Mouse (Mus musculus): Measurements from ENCODE around the gene Dnajc28. TPM values are rescaled to one million over a fixed set of nuclear protein-coding genes. Genes with fewer than 3 reads are reported as not detected.

The Dnajc28 gene
- polyA plus RNA-seq, 1 experiment from 2014 or later = 5.3 TPM

- ATAC-seq (ENCODE audit: low FRiP score) = no peak
- 88% methylated on average over 4 of the region's 4 CpGs for WGBS
- H3K27me3 ChIP-seq = peaks cover 8% of the 10 kb centered on the region
- H3K36me3 ChIP-seq (replicated peaks) = no peaks in the 10 kb centered on the region
- no peak overlapping the region for H3K27ac ChIP-seq
- H3K9ac ChIP-seq = no peak overlapping the region
- H3K4me1 ChIP-seq = peaks cover 6% of the 10 kb centered on the region
- H3K4me2 ChIP-seq = no peak overlapping the region
- no peak overlapping the region for H3K4me3 ChIP-seq (replicated peaks)
- no peaks in the 10 kb centered on the region for H3K9me3 ChIP-seq
These were observed 17.7 kb downstream of the Dnajc28 start for GRCm38 (mm10) chr16:91601081-91601480.

- H3K9me3 ChIP-seq = no peaks in the 10 kb centered on the region
- H3K27ac ChIP-seq = no peak overlapping the region
- H3K9ac ChIP-seq = no peak overlapping the region
- H3K36me3 ChIP-seq (replicated peaks) = no peaks in the 10 kb centered on the region
- ATAC-seq (ENCODE audit: low FRiP score) = no peak
- no peak overlapping the region for H3K4me3 ChIP-seq (replicated peaks)
- H3K27me3 ChIP-seq = peaks cover 8% of the 10 kb centered on the region
- peaks cover 6% of the 10 kb centered on the region for H3K4me1 ChIP-seq
- no peak overlapping the region for H3K4me2 ChIP-seq
These were observed 19.6 kb downstream of the Dnajc28 start for GRCm38 (mm10) chr16:91599242-91599641.

- under 1% methylated on average over 34 of the region's 34 CpGs for WGBS
- H3K9ac ChIP-seq = peak within 1 kb of the TSS; percentile 84
- H3K27ac ChIP-seq = peak within 1 kb of the TSS; percentile 69
- H3K27me3 ChIP-seq = peaks cover 8% of the 10 kb centered on the region
- ATAC-seq (ENCODE audit: low FRiP score) = peak; percentile 100
- no peaks in the 10 kb centered on the region for H3K9me3 ChIP-seq
- peak within 1 kb of the TSS; percentile 88 for H3K4me2 ChIP-seq
- H3K4me1 ChIP-seq = peaks cover 6% of the 10 kb centered on the region
- H3K36me3 ChIP-seq (replicated peaks) = no peaks in the 10 kb centered on the region
- H3K4me3 ChIP-seq (replicated peaks) = peak within 1 kb of the TSS; percentile 82
These were observed 21.2 kb downstream of the Dnajc28 start, which contains the start of gene Tmem50b for GRCm38 (mm10) chr16:91597672-91598010. Gene Tmem50b (minus strand): TSS chr16:91597800.

GRCm38 (mm10) chr16:91596779-91597671 lies 21.8 kb downstream of the Dnajc28 start:
- Histone ChIP-seq H3K9me3 (no peaks in the 10 kb centered on the region), H3K36me3 (replicated peaks) (no peaks in the 10 kb centered on the region), H3K27me3 (peaks cover 8% of the 10 kb centered on the region), H3K4me3 (replicated peaks) (peak overlapping the region; percentile 82), H3K4me2 (peak overlapping the region; percentile 88), H3K4me1 (peaks cover 6% of the 10 kb centered on the region), H3K9ac (peak overlapping the region; percentile 84), H3K27ac (peak overlapping the region; percentile 69)
- under 1% methylated on average over 57 of the region's 75 CpGs for WGBS
- ATAC-seq (ENCODE audit: low FRiP score) = no peak; the same call in 1 of the 2 replicates

- peaks cover 8% of the 10 kb centered on the region for H3K27me3 ChIP-seq
- 20% methylated on average over 9 of the region's 9 CpGs for WGBS
- H3K4me1 ChIP-seq = peaks cover 6% of the 10 kb centered on the region
- H3K36me3 ChIP-seq (replicated peaks) = no peaks in the 10 kb centered on the region
- no peak for ATAC-seq (ENCODE audit: low FRiP score)
- no peak overlapping the region for H3K27ac ChIP-seq
- peak overlapping the region; percentile 88 for H3K4me2 ChIP-seq
- H3K4me3 ChIP-seq (replicated peaks) = peak overlapping the region; percentile 82
- H3K9ac ChIP-seq = peak overlapping the region; percentile 84
- no peaks in the 10 kb centered on the region for H3K9me3 ChIP-seq
These were observed 22.4 kb downstream of the Dnajc28 start for GRCm38 (mm10) chr16:91596397-91596778.

- Histone ChIP-seq H3K4me2 (no peak overlapping the region), H3K9ac (no peak overlapping the region), H3K4me1 (peaks cover 6% of the 10 kb centered on the region), H3K36me3 (replicated peaks) (no peaks in the 10 kb centered on the region), H3K9me3 (no peaks in the 10 kb centered on the region), H3K4me3 (replicated peaks) (no peak overlapping the region), H3K27me3 (peaks cover 8% of the 10 kb centered on the region), H3K27ac (no peak overlapping the region)
- 83% methylated on average over 6 of the region's 6 CpGs for WGBS
- no peak for ATAC-seq (ENCODE audit: low FRiP score)
These were observed 23.8 kb downstream of the Dnajc28 start for GRCm38 (mm10) chr16:91595076-91595475.

GRCm38 (mm10) chr16:91593262-91593661 lies 25.6 kb downstream of the Dnajc28 start:
- 89% methylated on average over 3 of the region's 3 CpGs for WGBS
- no peak overlapping the region for H3K4me2 ChIP-seq
- H3K9ac ChIP-seq = peak overlapping the region; percentile 7; the same call in 1 of the 2 replicates
- no peaks in the 10 kb centered on the region for H3K9me3 ChIP-seq
- no peak for ATAC-seq (ENCODE audit: low FRiP score)
- no peaks in the 10 kb centered on the region for H3K36me3 ChIP-seq (replicated peaks)
- H3K27ac ChIP-seq = no peak overlapping the region
- no peak overlapping the region for H3K4me3 ChIP-seq (replicated peaks)
- H3K4me1 ChIP-seq = peaks cover 6% of the 10 kb centered on the region
- no peaks in the 10 kb centered on the region for H3K27me3 ChIP-seq

GRCm38 (mm10) chr16:91592162-91592561 lies 26.7 kb downstream of the Dnajc28 start:
- H3K9ac ChIP-seq = no peak overlapping the region
- no peak overlapping the region for H3K4me2 ChIP-seq
- H3K27me3 ChIP-seq = no peaks in the 10 kb centered on the region
- no peaks in the 10 kb centered on the region for H3K36me3 ChIP-seq (replicated peaks)
- 82% methylated on average over 8 of the region's 8 CpGs for WGBS
- H3K9me3 ChIP-seq = no peaks in the 10 kb centered on the region
- no peak for ATAC-seq (ENCODE audit: low FRiP score)
- H3K4me3 ChIP-seq (replicated peaks) = no peak overlapping the region
- no peak overlapping the region for H3K27ac ChIP-seq
- H3K4me1 ChIP-seq = peaks cover 6% of the 10 kb centered on the region

GRCm38 (mm10) chr16:91588703-91589102 lies 30.1 kb downstream of the Dnajc28 start:
- Histone ChIP-seq H3K4me3 (replicated peaks) (no peak overlapping the region), H3K36me3 (replicated peaks) (peaks cover 19% of the 10 kb centered on the region; the same call in 1 of the 2 replicates), H3K27ac (no peak overlapping the region), H3K4me1 (no peaks in the 10 kb centered on the region), H3K9me3 (no peaks in the 10 kb centered on the region), H3K9ac (no peak overlapping the region), H3K4me2 (no peak overlapping the region), H3K27me3 (no peaks in the 10 kb centered on the region)
- no peak for ATAC-seq (ENCODE audit: low FRiP score)
- WGBS = 91% methylated on average over 3 of the region's 3 CpGs

- ATAC-seq (ENCODE audit: low FRiP score) = no peak
- Histone ChIP-seq H3K9ac (no peak overlapping the region), H3K27me3 (no peaks in the 10 kb centered on the region), H3K27ac (no peak overlapping the region), H3K4me1 (no peaks in the 10 kb centered on the region), H3K4me3 (replicated peaks) (no peak overlapping the region), H3K4me2 (no peak overlapping the region), H3K9me3 (no peaks in the 10 kb centered on the region), H3K36me3 (replicated peaks) (peaks cover 19% of the 10 kb centered on the region; the same call in 1 of the 2 replicates)
- 62% methylated on average over 6 of the region's 6 CpGs for WGBS
These were observed 30.9 kb downstream of the Dnajc28 start for GRCm38 (mm10) chr16:91587730-91588453.

- Histone ChIP-seq H3K4me3 (replicated peaks) (no peak overlapping the region), H3K9me3 (no peaks in the 10 kb centered on the region), H3K36me3 (replicated peaks) (peaks cover 23% of the 10 kb centered on the region), H3K27me3 (no peaks in the 10 kb centered on the region), H3K4me2 (no peak overlapping the region), H3K9ac (no peak overlapping the region), H3K27ac (no peak overlapping the region), H3K4me1 (no peaks in the 10 kb centered on the region)
- no peak for ATAC-seq (ENCODE audit: low FRiP score)
- WGBS = 91% methylated on average over 6 of the region's 6 CpGs
These were observed 32.6 kb downstream of the Dnajc28 start for GRCm38 (mm10) chr16:91586244-91586643.

GRCm38 (mm10) chr16:91585617-91586016 lies 33.2 kb downstream of the Dnajc28 start:
- Histone ChIP-seq H3K27me3 (no peaks in the 10 kb centered on the region), H3K4me2 (no peak overlapping the region), H3K4me3 (replicated peaks) (no peak overlapping the region), H3K9ac (no peak overlapping the region), H3K9me3 (no peaks in the 10 kb centered on the region), H3K27ac (no peak overlapping the region), H3K36me3 (replicated peaks) (peaks cover 29% of the 10 kb centered on the region), H3K4me1 (no peaks in the 10 kb centered on the region)
- 90% methylated on average over 5 of the region's 5 CpGs for WGBS
- ATAC-seq (ENCODE audit: low FRiP score) = no peak

All from forebrain, embryonic 12.5 days (tissue).